Mouse (Mus musculus): ENCODE data around the gene Cacnb4. TPM values are rescaled to one million over a fixed set of nuclear protein-coding genes. Genes with fewer than 3 reads are reported as not detected.

Gene Cacnb4
- polyA plus RNA-seq, 1 experiment from 2014 or later: 1.2 TPM

DNA sequence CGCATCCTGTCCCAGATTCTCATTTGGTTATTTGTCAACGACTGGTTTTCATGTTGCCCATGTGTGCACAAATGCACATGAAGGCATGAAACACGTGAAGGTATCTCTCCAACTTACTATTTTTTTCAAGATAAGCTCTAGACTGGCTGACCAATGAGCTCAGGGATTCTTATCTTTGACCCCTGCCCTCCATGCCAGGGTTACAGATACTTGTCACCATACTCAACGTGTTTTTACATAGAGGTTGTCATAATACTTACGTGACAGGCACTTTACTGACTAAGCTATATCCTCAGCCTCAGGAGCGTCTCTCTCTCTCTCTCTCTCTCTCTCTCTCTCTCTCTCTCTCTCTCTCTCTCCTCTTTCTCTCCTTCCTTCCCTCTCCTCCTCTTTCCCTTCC, 290.2 kb downstream of the Cacnb4 start:
- 38% methylated on average over 6 of the region's 6 CpGs for WGBS
- H3K9me3 ChIP-seq: no peaks in the 10 kb centered on the region
- ATAC-seq (ENCODE audit: borderline replicate concordance, extremely low read depth, low FRiP score, low TSS enrichment): no peak; the same call in 1 of the 2 replicates
- H3K4me1 ChIP-seq: peaks cover 11% of the 10 kb centered on the region; the same call in 1 of the 2 replicates
- no peaks in the 10 kb centered on the region for H3K27me3 ChIP-seq
- H3K36me3 ChIP-seq: no peaks in the 10 kb centered on the region
- H3K27ac ChIP-seq: no peak overlapping the region
- H3K4me2 ChIP-seq: no peak overlapping the region
- no peak overlapping the region for H3K4me3 ChIP-seq
- H3K9ac ChIP-seq: no peak overlapping the region

DNA sequence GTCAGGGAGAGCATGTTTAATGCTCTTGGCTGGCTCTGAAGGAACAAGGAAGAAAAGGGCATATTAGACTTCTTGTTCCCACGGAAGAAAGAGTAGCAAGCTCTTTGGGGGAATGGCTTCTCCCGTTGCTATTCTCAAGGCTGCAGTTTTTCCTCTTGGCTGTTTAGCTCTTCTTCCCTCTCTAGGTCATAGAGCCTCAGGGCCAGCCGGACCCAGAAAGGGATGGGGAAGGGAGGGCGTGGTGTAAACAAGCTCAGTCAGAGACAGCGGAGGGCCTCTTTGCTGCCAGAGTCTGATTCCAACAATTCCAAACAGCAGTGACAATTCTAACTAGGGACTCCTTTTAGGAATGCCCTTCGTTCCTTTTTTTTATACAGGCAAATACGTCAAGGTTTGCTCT, 290.6 kb downstream of the Cacnb4 start:
- Histone ChIP-seq H3K27ac (peak overlapping the region; percentile 49), H3K4me3 (no peak overlapping the region), H3K9me3 (no peaks in the 10 kb centered on the region), H3K36me3 (no peaks in the 10 kb centered on the region), H3K27me3 (no peaks in the 10 kb centered on the region), H3K4me1 (peaks cover 11% of the 10 kb centered on the region; the same call in 1 of the 2 replicates), H3K9ac (no peak overlapping the region), H3K4me2 (peak overlapping the region; percentile 26; the same call in 1 of the 2 replicates)
- ATAC-seq (ENCODE audit: borderline replicate concordance, extremely low read depth, low FRiP score, low TSS enrichment): no peak; the same call in 1 of the 2 replicates
- 24% methylated on average over 7 of the region's 7 CpGs for WGBS

DNA sequence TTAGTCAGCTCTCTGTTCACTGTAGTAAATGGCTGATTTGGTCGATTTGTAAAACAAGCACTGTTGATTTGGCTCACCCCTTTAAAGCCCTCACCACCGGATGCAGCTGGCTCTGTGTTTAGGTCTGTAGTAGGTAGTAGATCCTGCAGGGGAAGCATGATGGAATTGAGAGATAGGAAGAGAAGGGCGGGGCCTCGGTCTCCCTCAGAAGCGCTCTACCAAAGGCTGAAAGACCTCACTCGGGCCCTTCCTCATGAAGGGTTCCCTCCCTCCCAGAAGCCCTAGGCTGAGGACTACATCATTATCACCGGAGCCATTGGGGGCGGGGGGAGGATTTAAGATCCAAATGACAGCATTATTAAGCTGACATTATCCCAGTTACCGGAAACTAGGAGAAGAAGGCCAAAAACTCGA, 297.8 kb downstream of the Cacnb4 start:
- H3K36me3 ChIP-seq: no peaks in the 10 kb centered on the region
- H3K27ac ChIP-seq: peak overlapping the region; percentile 39; the same call in 1 of the 2 replicates
- ATAC-seq (ENCODE audit: borderline replicate concordance, extremely low read depth, low FRiP score, low TSS enrichment): peak; percentile 64; the same call in 1 of the 2 replicates
- no peaks in the 10 kb centered on the region for H3K9me3 ChIP-seq
- WGBS: 59% methylated on average over 10 of the region's 10 CpGs
- H3K4me1 ChIP-seq: 0 out of 2 replicates have a peak, but pooled peaks cover 3% of the 10 kb centered on the region
- no peak overlapping the region for H3K9ac ChIP-seq
- no peak overlapping the region for H3K4me3 ChIP-seq
- peaks cover 16% of the 10 kb centered on the region; the same call in 1 of the 2 replicates for H3K27me3 ChIP-seq
- no peak overlapping the region for H3K4me2 ChIP-seq

GRCm38 (mm10) chr2:52378448-52378804, 298.2 kb downstream of the Cacnb4 start, which contains the start of gene Neb:
Gene Neb, minus strand, starts transcription at chr2:52378474.
- H3K9me3 ChIP-seq: no peaks in the 10 kb centered on the region
- H3K4me1 ChIP-seq: 0 out of 2 replicates have a peak, but pooled peaks cover 3% of the 10 kb centered on the region
- H3K36me3 ChIP-seq: no peaks in the 10 kb centered on the region
- peak; percentile 75; the same call in 1 of the 2 replicates for ATAC-seq (ENCODE audit: borderline replicate concordance, extremely low read depth, low FRiP score, low TSS enrichment)
- peak within 1 kb of the TSS; percentile 23 for H3K4me2 ChIP-seq
- 47% methylated on average over 7 of the region's 7 CpGs for WGBS
- H3K9ac ChIP-seq: no peak within 1 kb of the TSS
- H3K27ac ChIP-seq: peak within 1 kb of the TSS; percentile 39; the same call in 1 of the 2 replicates
- H3K4me3 ChIP-seq: no peak within 1 kb of the TSS
- peaks cover 16% of the 10 kb centered on the region; the same call in 1 of the 2 replicates for H3K27me3 ChIP-seq

Other genes starting within 250 kb of the Cacnb4 start
- 32.7 and 39.6 TPM in 2 replicates for gene Stam2, start 65.5 kb upstream of the Cacnb4 start, polyA plus RNA-seq (2015; fragmentation: Nextera tagmentation; extraction: Ambion mirVana)
- 3.7 TPM in 2 replicates for gene Fmnl2, start 181.0 kb upstream of the Cacnb4 start, polyA plus RNA-seq (2015; fragmentation: Nextera tagmentation; extraction: Ambion mirVana)

All from lung, embryonic 15.5 days (tissue).